Mouse (Mus musculus) ES-Bruce4 (cell line): ENCODE measurements around the gene Msi2. TPM values are rescaled to one million over a fixed set of nuclear protein-coding genes. Genes with fewer than 3 reads are reported as not detected.

Experiments used
- H3K27ac ChIP-seq: 2 replicates; pipeline ENCODE4 v1.5.1; 2012; ENCODE audit warnings: low read length, inconsistent platforms; ENCODE audit not compliant: insufficient read depth
- H3K27me3 ChIP-seq: 2 replicates; pipeline ENCODE4 v1.6.1; 2012; ENCODE audit warnings: mild to moderate bottlenecking, low read length, inconsistent platforms; ENCODE audit not compliant: control insufficient read depth, poor library complexity, insufficient read depth, severe bottlenecking
- H3K36me3 ChIP-seq: 2 replicates; pipeline ENCODE4 v1.6.1; 2012; ENCODE audit warnings: inconsistent platforms, mild to moderate bottlenecking, low read length, moderate library complexity; ENCODE audit not compliant: control insufficient read depth, poor library complexity, insufficient read depth, severe bottlenecking
- H3K4me1 ChIP-seq: one replicate; pipeline ENCODE4 v1.8.1; 2011; ENCODE audit warnings: low read length; ENCODE audit not compliant: control insufficient read depth, insufficient read depth
- H3K4me3 ChIP-seq: 2 replicates; pipeline ENCODE4 v1.5.1; 2011; ENCODE audit warnings: low read depth, mild to moderate bottlenecking, low read length
- H3K9ac ChIP-seq: 2 replicates; pipeline ENCODE4 v1.6.1; 2012; ENCODE audit warnings: low read depth, mild to moderate bottlenecking, inconsistent platforms; ENCODE audit not compliant: poor library complexity, severe bottlenecking
- H3K9me3 ChIP-seq: replicated peaks from 2 replicates; pipeline ENCODE4 v1.6.1; 2012; ENCODE audit warnings: mild to moderate bottlenecking, low read length, inconsistent platforms; ENCODE audit not compliant: control insufficient read depth, poor library complexity, insufficient read depth, severe bottlenecking
- CTCF ChIP-seq: IDR thresholded peaks from one replicate; pipeline ENCODE4 v1.8.1; 2011; ENCODE audit warnings: low read depth, low read length
- EP300 ChIP-seq: IDR thresholded peaks from 2 replicates; pipeline ENCODE4 v1.6.1; 2011; ENCODE audit warnings: low read depth, low read length; ENCODE audit not compliant: insufficient read depth
- POLR2A ChIP-seq: IDR thresholded peaks from one replicate; pipeline ENCODE4 v1.8.1; 2011; ENCODE audit warnings: low read length; ENCODE audit not compliant: insufficient read depth
- polyA plus RNA-seq: library from polyadenylated mRNA; stranded (reverse); fragments of >200 nt; gene quantifications from 2 replicates; pipeline ENCODE4 v1.2.4, GENCODE M21; 2011; ENCODE audit warnings: low read depth; ENCODE audit not compliant: missing spikeins, insufficient read depth, insufficient read length

Gene Msi2
- polyA plus RNA-seq, 1 experiment, result 110 TPM

GRCm38 (mm10) chr11:88392715-88393114 is 325.6 kb downstream of the Msi2 start:
- Histone ChIP-seq H3K27me3 (no peaks in the 10 kb centered on the region), H3K9ac (no peak overlapping the region), H3K36me3 (no peaks in the 10 kb centered on the region), H3K4me3 (no peak overlapping the region), H3K4me1 (no peaks in the 10 kb centered on the region), H3K27ac (no peak overlapping the region), H3K9me3 (no peaks in the 10 kb centered on the region)
- TF ChIP-seq CTCF (no peak), EP300 (no peak), POLR2A (no peak)

GRCm38 (mm10) chr11:88391181-88391814 is 327.0 kb downstream of the Msi2 start:
- H3K9ac ChIP-seq, result no peak overlapping the region
- no peaks in the 10 kb centered on the region for H3K4me1 ChIP-seq
- no peaks in the 10 kb centered on the region for H3K27me3 ChIP-seq
- H3K9me3 ChIP-seq, result no peaks in the 10 kb centered on the region
- no peak for TF ChIP-seq EP300
- no peak overlapping the region for H3K4me3 ChIP-seq
- H3K27ac ChIP-seq, result no peak overlapping the region
- no peaks in the 10 kb centered on the region for H3K36me3 ChIP-seq

- no peaks in the 10 kb centered on the region for H3K36me3 ChIP-seq
- TF ChIP-seq CTCF, result no peak
- TF ChIP-seq POLR2A, result no peak
- no peak for TF ChIP-seq EP300
- H3K9ac ChIP-seq, result no peak overlapping the region
- no peaks in the 10 kb centered on the region for H3K27me3 ChIP-seq
- no peak overlapping the region for H3K4me3 ChIP-seq
- H3K9me3 ChIP-seq, result no peaks in the 10 kb centered on the region
- no peak overlapping the region for H3K27ac ChIP-seq
- no peaks in the 10 kb centered on the region for H3K4me1 ChIP-seq
Measured at GRCm38 (mm10) chr11:88389530-88389929, 328.8 kb downstream of the Msi2 start.

- H3K9me3 ChIP-seq, result no peaks in the 10 kb centered on the region
- H3K36me3 ChIP-seq, result no peaks in the 10 kb centered on the region
- no peak overlapping the region for H3K27ac ChIP-seq
- H3K4me3 ChIP-seq, result no peak overlapping the region
- H3K27me3 ChIP-seq, result no peaks in the 10 kb centered on the region
- H3K9ac ChIP-seq, result no peak overlapping the region
- peaks cover under 1% of the 10 kb centered on the region for H3K4me1 ChIP-seq
- no peak for TF ChIP-seq POLR2A
- no peak for TF ChIP-seq EP300
- TF ChIP-seq CTCF, result no peak
Measured at GRCm38 (mm10) chr11:88386916-88387315, 331.4 kb downstream of the Msi2 start.

GRCm38 (mm10) chr11:88382449-88382848 is 335.9 kb downstream of the Msi2 start:
- H3K27me3 ChIP-seq, result no peaks in the 10 kb centered on the region
- no peak overlapping the region for H3K9ac ChIP-seq
- no peak for TF ChIP-seq EP300
- no peak for TF ChIP-seq CTCF
- no peak for TF ChIP-seq POLR2A
- H3K4me3 ChIP-seq, result no peak overlapping the region
- peaks cover 15% of the 10 kb centered on the region for H3K4me1 ChIP-seq
- no peaks in the 10 kb centered on the region for H3K36me3 ChIP-seq
- no peaks in the 10 kb centered on the region for H3K9me3 ChIP-seq
- H3K27ac ChIP-seq, result no peak overlapping the region

GRCm38 (mm10) chr11:88381145-88381909 is 337.0 kb downstream of the Msi2 start:
- Histone ChIP-seq H3K36me3 (no peaks in the 10 kb centered on the region), H3K27me3 (no peaks in the 10 kb centered on the region), H3K27ac (no peak overlapping the region), H3K9ac (no peak overlapping the region), H3K9me3 (no peaks in the 10 kb centered on the region), H3K4me1 (peaks cover 15% of the 10 kb centered on the region), H3K4me3 (no peak overlapping the region)
- peak; percentile 83; the same call in 1 of the 2 replicates for TF ChIP-seq EP300
- no peak for TF ChIP-seq POLR2A
- no peak for TF ChIP-seq CTCF
